Mouse (Mus musculus) left cerebral cortex, postnatal 14 days (tissue): Measurements from ENCODE around the gene Stxbp6. TPM values are rescaled to one million over a fixed set of nuclear protein-coding genes. Genes with fewer than 3 reads are reported as not detected.
"Not testable (repeated sequence)": the region's sequence is repeated elsewhere in the genome, so short reads cannot be mapped to it uniquely, and the experiment has no call there.

Experiments
- DNase-seq, 2 experiments: peaks; one replicate each; pipeline ENCODE4 v3.0.0; 2021 to 2022; ENCODE audit warnings: low spot score in 2 of 2, mixed read lengths in 1 of 2
- intact Hi-C: fragments of 180-260 bp; cut with DNase I; formaldehyde crosslinking; loops from one replicate; pipeline ENCODE4 v1.15.1; 2025
- total RNA-seq, 2 experiments: library from RNA; stranded (reverse); gene quantifications; 2 replicates each; pipeline ENCODE4 v1.2.3; 2021

Gene Stxbp6
- total RNA-seq, 2 experiments from 2014 or later: 50.1 to 55.3 TPM

DNA sequence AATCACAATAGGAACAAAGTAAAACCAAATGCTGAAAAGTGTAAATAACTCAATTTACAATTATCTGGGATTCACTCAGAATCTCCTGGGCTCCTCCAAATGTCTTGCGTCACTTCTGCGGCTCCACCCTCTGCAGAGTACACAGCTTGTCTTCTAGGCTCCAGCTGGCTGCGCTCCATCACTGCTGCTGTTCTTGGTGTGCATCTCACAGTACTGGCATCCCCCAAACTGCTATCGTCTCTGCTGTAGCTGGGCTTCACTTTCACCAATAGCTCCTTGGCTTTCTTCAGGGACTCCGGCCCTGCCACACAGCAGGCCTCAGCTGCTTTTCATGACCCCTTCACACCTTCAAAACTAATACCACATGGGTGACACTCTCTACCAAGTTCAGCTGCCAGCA, 10.9 kb downstream of the Stxbp6 start:
- peak in 1 of 2 experiments; percentile 54 for DNase-seq
- intact Hi-C loops: no loop called here

DNA sequence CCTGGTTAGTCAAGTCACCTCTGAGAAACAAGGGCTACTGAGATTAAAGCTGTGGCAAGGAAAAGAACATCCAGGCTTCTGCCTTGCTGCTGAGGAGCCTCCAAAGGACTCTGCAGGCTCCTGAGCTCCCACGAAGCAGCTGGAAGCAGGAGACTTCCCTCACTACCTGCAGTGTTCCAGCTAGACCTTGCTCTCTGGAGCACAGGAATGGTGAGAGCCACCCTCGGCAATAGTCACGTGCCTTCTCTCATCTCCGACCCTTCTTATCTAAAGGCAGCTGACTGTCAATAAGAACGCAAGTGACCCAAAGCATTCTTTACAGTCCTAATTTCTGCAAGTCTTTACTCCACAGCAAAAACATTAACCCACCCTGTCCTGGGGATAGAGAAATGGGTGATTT, 13.2 kb downstream of the Stxbp6 start:
- no peak for DNase-seq
- intact Hi-C loops: no loop called here

DNA sequence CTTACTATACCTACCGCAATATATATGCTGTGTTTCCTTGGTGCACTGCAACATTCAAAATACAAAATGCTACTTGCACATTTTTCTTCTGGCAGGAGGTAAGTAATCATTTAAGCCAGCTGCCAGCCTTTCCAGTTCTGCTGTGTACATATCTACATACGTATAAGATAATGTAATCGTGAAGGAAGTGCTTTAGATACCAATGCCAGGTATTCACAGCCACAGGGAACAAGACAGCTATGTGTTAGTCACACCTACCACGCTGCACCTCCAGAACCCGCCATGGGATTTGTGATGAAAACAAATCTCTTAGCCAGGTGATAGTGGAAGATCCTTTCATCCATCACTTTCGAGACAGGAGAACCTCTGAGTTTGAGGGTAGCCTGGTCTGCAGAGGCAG, 13.7 kb downstream of the Stxbp6 start:
- intact Hi-C loops: no loop called here
- no peak for DNase-seq

DNA sequence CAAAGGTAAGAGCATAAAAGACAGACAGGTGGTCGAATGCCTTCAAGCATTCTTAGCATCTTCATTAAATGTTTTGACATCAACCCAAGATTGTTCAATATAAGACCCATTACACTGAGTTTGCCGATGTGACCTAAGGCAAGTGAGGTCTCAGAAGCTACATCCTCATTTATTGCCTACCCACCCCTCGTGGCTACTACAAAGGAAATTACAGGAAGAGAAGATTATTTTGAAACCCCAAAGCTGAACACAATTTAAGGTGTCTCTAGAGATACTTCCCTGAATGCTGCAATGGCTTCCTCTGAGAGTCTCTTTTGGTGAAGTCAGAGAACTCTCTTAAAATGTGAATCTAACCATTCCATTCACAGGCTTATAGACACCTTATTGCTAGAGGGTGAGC, 16.5 kb downstream of the Stxbp6 start:
- DNase-seq: no peak
- intact Hi-C loops: loop anchor here (5.0 kb wide), 1 partner anchor 46 kb away; no protein-coding TSS in a partner anchor

DNA sequence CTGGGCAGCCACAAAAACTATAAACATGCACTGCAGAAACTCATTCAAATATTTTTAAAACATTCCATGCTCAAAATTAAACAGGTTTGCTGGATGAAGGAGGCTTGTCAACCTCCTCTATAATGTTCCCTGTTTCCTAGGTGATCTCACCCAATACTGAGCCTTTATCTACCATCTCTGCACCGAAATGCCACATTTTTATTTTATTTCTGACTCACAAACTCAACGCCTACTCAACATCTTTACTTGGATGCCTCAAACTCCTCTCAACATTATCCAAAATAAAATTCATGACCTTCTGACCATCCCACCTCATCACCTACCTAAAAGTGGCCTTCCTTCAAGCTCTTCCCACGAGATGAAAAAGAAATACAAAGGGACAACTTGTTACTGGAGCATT, 18.1 kb downstream of the Stxbp6 start:
- DNase-seq: no peak
- intact Hi-C loops: loop anchor here (5.0 kb wide), 1 partner anchor 44 kb away; no protein-coding TSS in a partner anchor

DNA sequence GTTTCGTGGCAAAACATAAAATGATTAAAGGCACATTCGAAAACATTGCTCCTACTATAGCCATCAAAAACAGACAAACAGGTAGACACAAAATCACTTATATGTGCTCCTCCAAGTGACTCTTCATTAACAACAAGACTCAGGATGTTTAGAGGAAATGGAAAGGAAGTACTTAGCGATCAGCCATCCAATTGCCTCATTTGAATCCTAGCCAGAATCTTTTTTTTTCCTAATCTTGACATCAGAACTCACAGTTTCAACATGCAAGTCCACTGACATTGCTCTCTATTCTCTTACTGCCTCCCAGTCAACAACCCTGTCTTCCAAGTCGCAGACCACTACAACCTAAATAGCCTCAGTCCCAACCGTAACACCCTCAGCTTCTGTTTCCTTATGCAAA, 21.2 kb downstream of the Stxbp6 start:
- intact Hi-C loops: no loop called here
- no peak for DNase-seq

DNA sequence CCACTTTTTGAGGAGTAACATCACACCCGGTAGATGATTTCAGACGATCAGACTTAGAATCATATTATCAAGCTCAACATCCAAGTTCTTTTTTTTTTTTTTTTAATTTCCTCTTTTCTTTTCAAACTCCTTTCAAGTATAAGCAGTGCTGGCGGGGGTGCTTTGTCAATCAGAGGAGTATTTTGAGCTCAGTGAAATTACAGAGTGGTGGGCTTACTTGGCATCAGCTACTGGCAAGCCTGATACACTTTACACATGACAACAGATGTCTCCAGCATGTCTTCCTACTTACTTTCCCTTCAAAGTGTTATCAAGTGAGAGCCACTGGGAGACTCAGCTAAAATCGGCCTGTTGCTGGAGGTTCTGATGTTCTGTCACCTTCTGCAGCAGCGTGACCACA, 21.6 kb downstream of the Stxbp6 start:
- intact Hi-C loops: no loop called here
- no peak for DNase-seq

DNA sequence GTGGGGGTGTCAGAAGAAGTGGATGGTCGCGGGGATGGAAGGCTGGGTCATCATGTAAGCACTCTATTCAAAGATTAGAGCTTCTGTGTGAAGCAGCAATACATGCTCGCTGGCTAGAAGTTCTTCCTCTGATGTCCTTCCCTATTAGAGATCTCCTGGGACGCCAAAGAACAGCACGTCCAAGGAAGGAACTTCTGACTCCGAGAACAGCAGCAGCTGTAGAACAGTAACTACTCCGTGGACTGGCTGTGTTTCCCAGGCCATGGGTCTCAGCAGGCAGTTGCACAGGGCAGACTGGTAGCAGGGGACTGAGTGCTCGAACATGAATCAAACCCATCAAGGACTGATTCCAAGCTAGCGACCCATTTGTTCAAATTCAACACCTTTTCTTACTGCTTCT, 24.6 kb downstream of the Stxbp6 start:
- no peak for DNase-seq
- intact Hi-C loops: no loop called here

DNA sequence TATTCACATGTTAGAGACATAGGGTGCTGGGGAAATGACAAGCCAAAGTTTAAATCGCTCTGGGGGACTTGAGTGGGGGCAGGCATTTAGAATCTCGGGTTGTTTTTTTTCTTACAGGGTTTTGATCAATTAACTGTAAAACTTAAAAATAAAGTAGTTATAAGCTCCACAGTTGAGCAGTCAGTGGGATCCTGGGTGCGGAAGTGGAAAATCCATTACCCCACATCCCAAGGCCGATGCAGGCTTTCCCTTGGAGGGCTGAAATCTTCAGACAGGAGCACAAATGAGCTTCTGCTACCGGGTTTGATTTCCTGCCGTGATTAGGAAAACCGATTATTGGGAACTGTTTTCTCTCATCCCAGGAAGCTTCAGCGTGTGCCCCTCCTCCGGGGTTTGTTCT, 26.8 kb downstream of the Stxbp6 start:
- intact Hi-C loops: not testable (repeated sequence)

DNA sequence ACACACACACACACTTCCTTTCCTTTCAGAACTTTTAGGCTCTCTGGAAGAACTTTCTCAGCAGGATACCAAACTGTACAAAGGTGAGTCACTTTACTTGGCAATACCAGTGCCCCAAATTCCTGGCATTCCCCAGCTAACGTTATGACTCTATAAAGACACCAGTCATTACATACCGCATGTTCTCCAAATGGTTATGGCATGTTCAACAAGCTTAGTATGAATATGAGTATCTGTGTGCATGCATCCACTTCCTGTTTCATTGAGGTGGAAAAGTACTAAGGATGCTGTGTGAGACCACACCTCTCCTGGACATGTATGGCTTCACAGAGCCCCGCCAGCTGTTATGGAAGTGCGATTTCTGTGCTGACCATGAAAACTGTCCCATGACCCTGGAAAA, 27.3 kb downstream of the Stxbp6 start:
- intact Hi-C loops: no loop called here
- DNase-seq: no peak

More for the DNA sequence above, 26.8 kb downstream of the Stxbp6 start:
- not testable (repeated sequence) for DNase-seq

DNA sequence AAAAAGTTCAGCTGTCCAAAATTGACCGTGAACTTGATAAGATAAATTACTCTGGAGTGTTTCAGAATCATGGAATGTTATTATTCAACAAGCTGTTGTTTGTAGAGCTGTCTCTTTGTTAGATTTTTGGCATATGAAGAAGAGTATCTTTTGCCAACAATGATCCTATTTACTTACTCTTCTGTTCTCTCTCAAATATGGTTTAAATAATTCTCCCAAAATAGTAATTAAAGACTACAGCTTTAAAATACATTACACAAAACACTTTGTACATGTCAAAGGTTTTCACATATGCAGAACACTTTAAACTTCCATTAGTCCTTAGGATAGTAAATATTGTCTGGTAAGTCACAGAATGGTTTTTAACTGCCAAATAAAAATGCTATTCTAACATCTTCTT, 29.9 kb downstream of the Stxbp6 start:
- no peak for DNase-seq
- intact Hi-C loops: no loop called here

DNA sequence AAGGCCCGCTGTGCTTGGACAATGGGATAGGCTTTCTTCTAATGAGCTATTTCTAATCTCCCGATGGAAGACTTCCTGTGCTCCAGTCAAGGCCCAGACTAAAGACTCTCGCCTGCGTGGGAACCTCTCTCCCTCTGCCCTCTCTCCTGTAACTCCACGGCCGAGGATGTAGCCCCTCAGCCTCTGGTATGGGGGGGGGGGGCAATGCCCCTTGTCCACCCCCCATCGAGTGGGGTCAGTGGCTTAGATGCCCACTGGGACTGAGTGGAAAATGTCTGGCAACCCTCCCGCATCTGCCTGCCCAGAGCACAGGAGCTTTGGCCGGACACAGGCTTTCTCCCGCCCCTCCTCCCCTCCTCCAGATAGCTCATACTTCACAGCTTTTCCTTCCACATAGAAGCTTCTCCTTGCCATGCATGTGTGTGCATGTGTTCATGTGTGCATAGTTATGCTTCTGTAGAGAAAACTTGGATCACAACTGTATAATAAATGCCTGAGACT, 31.9 kb downstream of the Stxbp6 start:
- intact Hi-C loops: no loop called here
- no peak for DNase-seq

DNA sequence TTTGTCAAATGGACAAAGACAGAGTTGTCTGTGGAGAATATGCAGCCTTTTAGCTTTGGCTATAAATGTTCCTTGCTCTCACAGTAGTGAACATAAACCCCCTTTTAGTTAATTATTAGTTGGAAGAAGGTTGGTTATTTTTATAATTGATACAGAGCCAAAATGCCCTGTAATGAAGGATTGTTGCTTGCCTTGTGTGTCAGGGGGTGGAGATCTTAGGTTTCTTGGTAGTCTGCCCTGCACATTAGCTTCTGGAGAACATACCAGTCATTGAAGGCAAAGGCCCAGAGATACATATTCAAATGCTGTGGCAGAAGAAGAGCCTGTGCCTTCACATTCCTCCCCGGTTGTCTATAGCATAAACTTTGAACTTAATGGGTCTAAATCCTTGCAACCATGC, 37.0 kb downstream of the Stxbp6 start:
- intact Hi-C loops: no loop called here
- DNase-seq: no peak

DNA sequence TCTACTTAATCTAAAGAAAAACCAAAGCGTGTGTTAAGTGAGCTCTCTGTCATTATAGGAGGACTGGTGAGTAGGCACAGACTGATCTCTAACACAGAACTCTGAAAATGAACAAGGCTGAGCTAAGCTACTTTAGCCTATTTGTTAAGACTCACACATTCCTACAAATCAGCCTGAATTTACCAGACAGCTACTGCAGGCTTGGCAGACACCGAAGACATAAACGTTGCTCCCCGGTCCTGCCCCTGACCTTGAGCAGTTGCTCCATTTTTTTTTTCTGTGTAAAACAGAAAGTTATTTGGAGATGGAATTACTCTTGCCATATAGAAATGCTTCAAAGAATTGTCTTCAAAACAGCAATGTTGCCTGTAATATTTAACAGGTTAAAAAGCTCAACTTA, 37.4 kb downstream of the Stxbp6 start:
- intact Hi-C loops: no loop called here
- DNase-seq: no peak

DNA sequence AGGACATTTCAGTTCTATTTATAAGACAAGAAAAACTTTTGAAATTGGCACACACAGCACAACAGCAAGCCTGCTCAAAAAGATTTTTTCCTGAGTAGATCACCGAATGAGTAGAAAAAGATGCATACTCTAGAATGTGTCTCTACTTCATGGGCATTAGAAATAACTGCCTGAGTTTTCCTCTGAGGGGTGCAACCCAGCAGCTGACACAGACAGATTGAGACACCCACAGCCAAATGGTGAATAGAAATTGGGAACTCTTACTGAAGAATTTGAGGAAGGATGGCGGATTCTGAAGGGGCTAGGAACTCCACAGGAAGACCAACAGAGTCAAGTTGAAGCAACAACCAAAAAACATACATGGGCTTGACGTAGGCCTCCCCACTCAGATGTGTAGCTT, 43.8 kb downstream of the Stxbp6 start:
- DNase-seq: no peak
- intact Hi-C loops: no loop called here

DNA sequence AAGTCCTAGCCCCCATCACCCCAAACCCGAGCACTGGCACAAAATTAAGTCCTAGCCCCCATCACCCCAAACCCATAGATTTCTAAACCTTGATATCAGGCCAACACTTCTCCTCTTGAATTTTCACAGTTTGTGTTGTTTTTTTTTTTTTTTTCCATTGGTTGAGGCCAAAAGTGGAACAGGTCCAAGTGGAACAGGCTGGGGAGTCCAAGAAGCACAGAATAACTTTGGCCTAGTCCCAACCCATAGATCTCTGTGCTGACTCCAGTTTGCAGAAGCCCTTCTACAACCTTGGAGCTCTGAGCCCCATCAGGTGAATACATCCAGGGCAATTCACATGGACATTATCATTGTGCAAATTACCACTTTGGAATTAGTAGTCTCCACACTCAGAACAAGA, 48.2 kb downstream of the Stxbp6 start:
- DNase-seq: no peak
- intact Hi-C loops: no loop called here

DNA sequence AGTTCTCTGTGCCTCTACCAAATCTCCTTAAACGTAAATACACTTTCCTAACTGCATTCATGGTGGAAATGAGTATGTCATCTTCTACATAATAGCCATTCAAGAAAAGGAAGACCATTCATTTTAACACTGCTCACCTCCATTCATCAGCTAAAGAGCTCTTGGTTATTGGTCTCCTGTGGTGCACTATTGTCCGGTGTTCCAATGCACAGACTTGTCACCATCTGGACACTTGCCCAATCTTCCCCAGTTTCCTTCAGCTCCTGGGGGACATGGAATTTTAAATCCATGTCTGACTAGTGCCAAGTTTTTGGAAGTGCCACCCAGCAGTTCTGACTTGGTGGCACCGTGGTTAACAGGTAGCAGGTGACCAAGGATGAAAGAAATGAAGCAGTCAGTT, 54.5 kb downstream of the Stxbp6 start:
- no peak for DNase-seq
- intact Hi-C loops: no loop called here

DNA sequence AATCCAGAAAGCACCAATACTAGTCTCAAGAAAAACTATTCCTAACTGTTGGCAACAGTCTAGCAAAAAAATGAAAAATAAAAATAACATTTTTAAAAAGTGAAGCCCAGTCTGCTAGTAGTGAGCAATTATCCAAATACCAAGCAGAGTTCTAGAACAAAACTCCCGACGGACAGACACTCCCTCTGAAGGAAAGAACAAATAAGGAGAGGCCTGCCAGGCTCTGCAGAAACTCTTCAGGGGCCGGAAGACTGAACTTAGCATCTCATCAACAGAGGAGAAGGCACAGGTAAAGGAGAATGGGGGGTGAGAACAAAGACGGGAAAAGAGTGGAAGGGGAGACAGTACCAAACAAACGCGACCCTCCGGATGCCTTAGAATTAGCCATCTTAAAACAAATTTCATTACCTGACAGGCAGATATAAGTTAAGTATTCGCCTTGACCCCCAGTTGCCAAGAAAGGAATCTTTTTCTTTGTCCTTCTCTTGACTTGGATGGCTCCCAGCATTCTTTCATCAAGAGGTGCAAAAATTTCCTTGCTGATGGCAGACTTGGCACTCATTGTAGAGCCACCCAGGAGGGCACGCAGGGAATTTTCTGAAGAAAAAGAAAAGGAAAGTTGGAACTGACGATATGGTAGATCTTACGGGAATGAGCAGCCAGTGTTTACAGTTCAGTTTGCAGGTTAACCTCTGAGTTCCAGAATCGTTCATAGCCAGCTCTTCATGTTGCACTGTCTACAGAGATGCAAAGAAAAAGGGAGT, 55.3 kb downstream of the Stxbp6 start:
- intact Hi-C loops: no loop called here
- no peak for DNase-seq

DNA sequence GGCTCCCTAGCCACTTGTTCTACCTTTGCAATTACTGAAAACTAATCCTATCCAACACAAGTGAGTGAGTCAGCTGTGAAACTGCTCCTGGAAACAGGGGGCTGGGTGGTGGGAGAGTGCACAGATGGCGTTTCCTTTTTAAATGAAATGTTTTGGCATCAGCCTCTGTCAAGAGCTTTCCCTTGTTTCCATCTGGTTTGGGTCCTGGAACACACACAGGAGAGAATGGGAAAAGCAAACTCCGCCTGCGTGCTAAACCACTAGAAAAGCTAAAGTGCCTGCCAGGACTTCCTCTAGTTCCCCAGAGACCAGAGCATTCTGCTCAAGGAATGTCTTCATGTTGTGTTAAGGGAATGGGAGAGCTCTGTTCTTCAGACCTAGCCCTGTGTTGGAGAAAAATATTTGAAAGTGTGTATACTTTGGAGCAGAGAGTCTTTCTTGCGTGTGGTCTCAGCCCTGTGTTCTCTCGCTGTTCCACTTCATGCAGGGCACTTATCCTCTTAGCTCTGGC, 61.2 kb downstream of the Stxbp6 start:
- intact Hi-C loops: loop anchor here (5.0 kb wide), 2 partner anchors 44 to 59 kb away; partner anchors contain the start of gene Stxbp6
- DNase-seq: peak; percentile 77 to 91

DNA sequence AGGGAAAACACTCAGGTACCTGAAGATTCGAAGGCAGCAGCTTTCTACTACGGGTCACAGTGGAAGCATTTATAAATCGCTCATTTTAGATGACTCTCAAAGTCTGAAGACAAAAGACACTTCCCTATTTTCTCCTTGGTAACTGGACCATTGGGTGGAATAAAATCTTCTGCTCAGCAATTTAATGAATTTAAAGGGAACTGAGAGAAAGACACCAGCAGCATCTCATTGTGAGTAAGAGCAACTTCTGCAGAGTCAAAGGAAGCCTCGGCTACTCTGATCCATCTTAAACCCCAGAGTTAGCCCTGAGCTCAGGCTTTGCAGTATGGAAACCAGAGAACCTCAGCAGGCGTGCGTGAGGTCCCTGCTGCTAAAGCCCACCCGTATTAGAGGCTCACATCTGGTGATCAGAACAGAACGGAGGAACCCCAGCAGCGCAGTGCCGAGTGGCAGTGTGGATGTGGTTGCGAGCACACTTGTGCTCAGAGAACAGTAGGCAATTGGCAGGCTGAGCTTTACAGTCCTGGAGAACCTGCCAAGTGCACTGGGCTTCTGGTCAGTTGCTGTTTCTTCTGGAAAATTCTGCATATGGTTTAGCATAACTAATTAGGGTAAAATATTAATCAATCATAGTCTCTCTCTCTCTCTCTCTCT, 62.9 kb downstream of the Stxbp6 start:
- intact Hi-C loops: loop anchor here (5.0 kb wide), 2 partner anchors 46 to 61 kb away; partner anchors contain the start of gene Stxbp6
- no peak for DNase-seq

DNA sequence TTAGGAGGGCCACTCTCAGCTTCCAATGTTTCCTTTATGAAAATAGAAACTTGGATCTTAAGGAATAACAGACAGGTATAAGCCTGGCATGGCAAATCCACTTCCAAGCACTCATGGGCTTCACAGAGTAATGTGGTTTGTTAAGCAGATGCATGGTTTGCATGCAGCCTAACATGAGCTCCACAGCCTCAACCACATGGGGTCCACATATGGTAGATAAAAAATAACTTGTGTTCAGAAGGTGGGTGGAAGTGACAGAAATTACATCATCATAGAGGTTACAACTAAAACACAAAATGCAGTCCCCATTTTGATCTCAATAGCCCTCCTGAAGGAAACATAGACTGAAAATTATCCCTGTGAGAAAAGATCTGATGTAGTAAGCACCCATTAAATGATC, 63.5 kb downstream of the Stxbp6 start:
- DNase-seq: peak; percentile 16 to 55
- intact Hi-C loops: loop anchor here (5.0 kb wide), 2 partner anchors 46 to 61 kb away; partner anchors contain the start of gene Stxbp6
